Mouse (Mus musculus) hindbrain, embryonic 14.5 days (tissue): ENCODE data around the gene Itgb5. TPM values are rescaled to one million over a fixed set of nuclear protein-coding genes. Genes with fewer than 3 reads are reported as not detected.

ENCODE experiments used
- ATAC-seq: fragments of 200-750 bp; cut with Nextera tagmentation; 2 replicates; pipeline ENCODE4 v1.8.0; 2017; ENCODE audit warnings: moderate number of reproducible peaks, mild to moderate bottlenecking, moderate TSS enrichment, moderate library complexity; ENCODE audit not compliant: low FRiP score
- DNase-seq: peaks from one replicate; pipeline ENCODE4 v3.0.0-alpha.2; 2015; ENCODE audit warnings: low spot score
- H3K27ac ChIP-seq: fragments of 300-500 bp; sonication (generic); 2 replicates; pipeline ENCODE4 v1.5.1; 2014; ENCODE audit warnings: mild to moderate bottlenecking, moderate library complexity
- H3K27me3 ChIP-seq: fragments of 300-500 bp; sonication (generic); 2 replicates; pipeline ENCODE4 v1.6.1; 2014; ENCODE audit warnings: mild to moderate bottlenecking, low read length, mixed read lengths; ENCODE audit not compliant: control insufficient read depth, insufficient read depth
- H3K36me3 ChIP-seq: fragments of 300-500 bp; sonication (generic); replicated peaks from 2 replicates; pipeline ENCODE4 v1.6.1; 2014; ENCODE audit not compliant: control insufficient read depth, insufficient read depth
- H3K4me1 ChIP-seq: fragments of 300-500 bp; sonication (generic); replicated peaks from 2 replicates; pipeline ENCODE4 v1.6.1; 2014; ENCODE audit warnings: antibody characterized with exemption, low read length, mixed read lengths; ENCODE audit not compliant: control insufficient read depth, insufficient read depth
- H3K4me2 ChIP-seq: fragments of 300-500 bp; sonication (generic); replicated peaks from 2 replicates; pipeline ENCODE4 v1.6.1; 2014; ENCODE audit warnings: mild to moderate bottlenecking, moderate library complexity
- H3K4me3 ChIP-seq: fragments of 300-500 bp; sonication (generic); replicated peaks from 2 replicates; pipeline ENCODE4 v1.5.1; 2014; ENCODE audit warnings: mild to moderate bottlenecking, low read length
- H3K9ac ChIP-seq: fragments of 300-500 bp; sonication (generic); 2 replicates; pipeline ENCODE4 v1.6.1; 2014
- H3K9me3 ChIP-seq: fragments of 300-500 bp; sonication (generic); 2 replicates; pipeline ENCODE4 v1.6.1; 2016; ENCODE audit warnings: low read length; ENCODE audit not compliant: control insufficient read depth
- WGBS: fragments of 180-500 bp; shearing (Covaris S2); extraction: QIAGEN DNeasy Blood & Tissue Kit; methylation state at CpG from one replicate; pipeline ENCODE4 v1.1.7; 2014; 5-methylcytosine and 5-hydroxymethylcytosine counted together
- polyA plus RNA-seq: library from polyadenylated mRNA; unstranded; fragments of >200 nt; fragmentation: Nextera tagmentation; extraction: Ambion mirVana; gene quantifications from 2 replicates; pipeline ENCODE4 v1.2.1, GENCODE M21; 2014

Itgb5 gene
- polyA plus RNA-seq, 1 experiment from 2014 or later, result 27.2 TPM

DNA sequence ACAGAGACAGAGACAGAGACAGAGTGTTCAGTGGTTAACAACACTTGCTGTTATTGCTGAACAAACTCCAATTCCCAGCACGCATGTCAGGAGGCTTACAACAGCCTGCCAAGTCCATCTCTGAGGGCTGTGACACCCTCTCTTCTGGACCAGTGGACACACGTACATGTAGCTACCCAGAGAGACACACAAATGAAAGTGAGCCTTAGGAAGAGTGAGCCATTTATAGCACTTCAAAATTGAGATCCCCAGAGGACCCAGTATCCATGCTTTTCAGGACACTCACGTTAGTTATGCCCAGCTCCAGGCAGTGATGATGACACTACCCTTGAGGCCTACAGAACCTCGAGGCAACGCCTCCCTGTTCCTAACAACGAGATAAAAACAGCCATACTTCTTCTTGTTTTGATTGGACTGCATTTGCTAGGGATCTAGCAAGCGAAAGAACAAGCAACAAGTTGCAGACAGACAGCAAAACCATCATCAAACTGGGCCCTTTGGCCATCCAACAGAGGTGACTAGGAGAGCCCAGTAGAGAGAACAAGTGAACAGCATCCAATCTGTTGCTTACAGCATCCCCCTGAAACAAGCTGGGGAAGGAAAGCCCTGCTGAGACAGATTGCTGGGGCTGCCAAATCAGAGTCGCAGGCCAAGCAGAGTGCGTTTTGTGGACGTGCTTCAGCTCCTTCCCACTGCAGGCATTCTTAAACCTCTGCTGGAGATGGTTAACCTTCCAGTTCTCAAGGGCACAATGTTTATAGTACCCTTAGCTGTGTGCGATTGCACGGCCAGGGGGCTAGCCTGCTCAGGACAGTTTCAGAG, 109.1 kb downstream of the Itgb5 start:
- ATAC-seq (no peak), DNase-seq (no peak)
- H3K36me3 ChIP-seq, result no peaks in the 10 kb centered on the region
- H3K9ac ChIP-seq, result no peak overlapping the region
- H3K27me3 ChIP-seq, result no peaks in the 10 kb centered on the region
- H3K9me3 ChIP-seq, result no peaks in the 10 kb centered on the region
- no peak overlapping the region for H3K4me2 ChIP-seq
- no peak overlapping the region for H3K4me3 ChIP-seq
- H3K4me1 ChIP-seq, result peaks cover 30% of the 10 kb centered on the region
- H3K27ac ChIP-seq, result no peak overlapping the region
- 74% methylated on average over 12 of the region's 12 CpGs for WGBS

DNA sequence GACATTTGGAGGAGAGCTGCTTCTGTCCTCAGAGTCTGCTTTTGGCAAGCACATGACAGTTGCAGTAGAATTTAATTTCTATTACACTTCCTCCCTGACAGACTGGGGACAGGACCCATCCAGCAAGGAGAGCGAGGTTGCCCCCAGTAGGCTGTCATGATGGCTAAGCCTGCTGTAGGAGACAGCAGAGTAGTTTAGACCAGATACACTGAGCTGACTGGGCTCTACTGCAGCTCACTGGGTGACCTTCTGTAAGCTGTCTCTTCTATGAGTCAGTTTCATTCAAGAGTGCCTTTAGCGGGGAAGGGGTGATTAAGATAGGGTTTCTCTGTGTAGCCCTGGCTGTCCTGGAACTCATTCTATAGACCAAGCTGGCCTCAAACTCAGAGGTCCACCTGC, 109.7 kb downstream of the Itgb5 start:
- H3K9me3 ChIP-seq, result no peaks in the 10 kb centered on the region
- no peak overlapping the region for H3K27ac ChIP-seq
- no peaks in the 10 kb centered on the region for H3K36me3 ChIP-seq
- no peak for ATAC-seq
- no peak overlapping the region for H3K4me3 ChIP-seq
- peaks cover 28% of the 10 kb centered on the region for H3K4me1 ChIP-seq
- 87% methylated on average over 2 of the region's 2 CpGs for WGBS
- no peak overlapping the region for H3K4me2 ChIP-seq
- H3K27me3 ChIP-seq, result no peaks in the 10 kb centered on the region
- DNase-seq, result no peak
- H3K9ac ChIP-seq, result no peak overlapping the region

DNA sequence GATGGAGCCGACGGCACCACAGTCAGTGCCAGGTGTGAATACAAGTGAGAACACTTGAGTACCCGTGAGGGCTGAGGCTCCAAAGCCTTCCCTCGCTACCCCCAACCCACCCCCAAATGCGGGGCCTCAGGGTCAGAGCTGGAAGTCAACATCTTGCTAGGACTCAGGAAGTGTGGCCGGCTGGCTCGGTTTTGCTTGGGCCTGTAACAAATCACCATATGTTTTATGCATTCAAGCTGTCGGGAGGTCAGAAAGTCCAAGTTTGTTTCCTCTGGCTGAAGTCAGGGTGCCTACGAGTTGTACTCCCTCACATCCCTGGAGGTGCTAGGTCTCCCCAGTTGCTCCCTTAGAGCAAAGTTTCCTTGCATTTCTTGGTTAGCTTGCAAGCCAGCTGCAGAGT, 110.2 kb downstream of the Itgb5 start:
- no peaks in the 10 kb centered on the region for H3K36me3 ChIP-seq
- H3K27me3 ChIP-seq, result no peaks in the 10 kb centered on the region
- no peak overlapping the region for H3K4me2 ChIP-seq
- H3K4me1 ChIP-seq, result peaks cover 24% of the 10 kb centered on the region
- DNase-seq (no peak), ATAC-seq (no peak)
- no peak overlapping the region for H3K9ac ChIP-seq
- no peak overlapping the region for H3K27ac ChIP-seq
- no peak overlapping the region for H3K4me3 ChIP-seq
- no peaks in the 10 kb centered on the region for H3K9me3 ChIP-seq
- WGBS, result 73% methylated on average over 9 of the region's 9 CpGs

DNA sequence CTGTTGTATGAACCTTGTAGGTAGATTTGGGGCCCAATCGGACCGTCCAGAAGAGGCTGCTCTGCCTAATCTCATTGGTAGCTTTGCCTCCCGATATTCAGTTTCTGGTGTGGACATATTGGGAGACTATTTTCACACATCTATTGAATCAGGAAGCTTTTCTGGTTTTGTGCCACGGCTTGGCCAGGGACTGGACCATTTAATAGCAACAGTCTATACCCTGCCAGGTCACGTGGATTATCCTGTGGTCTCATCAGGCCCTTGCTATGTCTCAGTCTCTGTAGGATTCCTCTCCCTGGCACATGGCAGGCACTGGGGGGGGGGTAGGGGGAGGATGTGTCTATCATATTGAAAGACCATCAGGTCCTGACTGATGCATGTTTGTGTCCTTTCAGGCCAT, 110.6 kb downstream of the Itgb5 start:
- ATAC-seq, result no peak
- H3K4me2 ChIP-seq, result no peak overlapping the region
- 90% methylated on average over 5 of the region's 5 CpGs for WGBS

DNA sequence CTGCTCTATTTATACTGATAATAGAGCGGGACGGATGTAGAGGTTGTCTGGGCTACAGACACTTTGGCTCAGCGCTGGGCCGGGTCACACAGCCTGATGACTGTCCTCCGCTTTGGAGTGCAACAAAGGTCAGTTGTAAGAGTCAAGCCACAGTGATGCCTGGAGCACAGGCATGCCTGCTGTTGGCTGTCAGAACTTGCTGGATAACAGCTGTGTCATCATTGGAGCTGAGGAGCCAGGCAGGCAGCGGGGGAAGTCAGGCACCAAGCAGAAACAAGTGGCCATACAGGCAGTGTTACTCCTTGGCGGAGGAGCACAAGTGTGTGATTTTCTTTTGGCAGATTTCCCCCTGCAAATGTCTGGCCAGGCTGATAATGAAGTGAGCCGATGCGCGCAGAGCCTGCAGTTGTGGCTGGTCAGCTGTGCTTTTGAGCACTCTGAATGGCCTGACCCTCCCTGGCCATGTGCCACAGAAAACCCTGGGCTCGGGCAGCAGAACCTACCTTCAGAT, 111.9 kb downstream of the Itgb5 start:
- ATAC-seq (peak; percentile 35), DNase-seq (peak; percentile 64)
- H3K4me2 ChIP-seq, result no peak overlapping the region
- no peak overlapping the region for H3K9ac ChIP-seq
- peak overlapping the region; percentile 45; the same call in 1 of the 2 replicates for H3K27ac ChIP-seq
- H3K9me3 ChIP-seq, result no peaks in the 10 kb centered on the region
- WGBS, result 42% methylated on average over 11 of the region's 11 CpGs
- H3K36me3 ChIP-seq, result no peaks in the 10 kb centered on the region
- no peak overlapping the region for H3K4me3 ChIP-seq
- peaks cover 19% of the 10 kb centered on the region for H3K4me1 ChIP-seq
- no peaks in the 10 kb centered on the region for H3K27me3 ChIP-seq

More for the DNA sequence above, 110.6 kb downstream of the Itgb5 start:
- Histone ChIP-seq H3K4me3 (no peak overlapping the region), H3K9me3 (no peaks in the 10 kb centered on the region), H3K27ac (no peak overlapping the region), H3K27me3 (no peaks in the 10 kb centered on the region), H3K36me3 (no peaks in the 10 kb centered on the region), H3K9ac (no peak overlapping the region), H3K4me1 (peaks cover 19% of the 10 kb centered on the region)
- no peak for DNase-seq

DNA sequence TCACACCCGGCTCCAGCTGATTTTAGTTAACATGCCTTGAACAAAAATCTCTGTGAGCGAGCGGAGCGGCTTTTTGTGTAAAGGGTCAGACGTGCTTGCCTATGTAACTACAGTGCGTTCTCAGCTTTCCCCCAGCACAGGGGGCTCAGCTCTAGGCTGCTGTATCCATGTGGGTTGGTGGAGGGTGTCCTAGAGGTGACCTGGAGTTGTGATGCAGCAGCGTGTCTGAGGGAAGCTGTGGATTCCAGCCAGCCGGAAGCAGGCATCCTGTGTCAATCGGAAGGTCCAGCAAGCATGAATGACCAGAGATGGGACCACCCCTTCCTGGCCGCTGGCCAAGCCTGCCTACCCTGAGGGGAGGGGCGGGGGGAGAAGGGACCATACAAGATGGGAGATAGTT, 112.9 kb downstream of the Itgb5 start:
- no peaks in the 10 kb centered on the region for H3K27me3 ChIP-seq
- peaks cover 19% of the 10 kb centered on the region for H3K4me1 ChIP-seq
- no peak for ATAC-seq
- no peaks in the 10 kb centered on the region for H3K9me3 ChIP-seq
- no peaks in the 10 kb centered on the region for H3K36me3 ChIP-seq
- WGBS, result 54% methylated on average over 11 of the region's 11 CpGs
- H3K9ac ChIP-seq, result no peak overlapping the region
- H3K4me3 ChIP-seq, result no peak overlapping the region
- no peak for DNase-seq
- H3K4me2 ChIP-seq, result no peak overlapping the region
- no peak overlapping the region for H3K27ac ChIP-seq

DNA sequence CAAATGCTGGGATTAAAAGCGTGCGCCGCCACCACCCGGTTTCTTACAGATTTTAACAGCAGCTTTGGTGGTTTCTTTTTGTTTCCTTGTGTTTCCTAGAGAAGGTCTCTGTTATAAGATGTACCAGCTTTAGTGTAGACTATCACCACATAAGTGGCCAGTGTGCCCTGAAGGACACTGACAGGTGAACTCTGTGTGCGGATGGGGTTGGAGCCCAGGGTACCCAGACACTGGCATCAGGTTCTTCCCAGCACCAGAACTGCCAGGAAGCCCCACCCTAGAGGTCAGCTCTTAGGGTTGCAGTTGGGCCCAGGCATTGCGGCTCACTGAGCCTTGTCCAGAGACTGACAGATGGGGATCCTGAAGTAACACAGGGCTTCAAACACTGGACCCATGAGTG, 113.9 kb downstream of the Itgb5 start:
- 97% methylated on average over 6 of the region's 6 CpGs for WGBS
- Histone ChIP-seq H3K4me1 (peaks cover 19% of the 10 kb centered on the region), H3K9me3 (no peaks in the 10 kb centered on the region), H3K4me2 (no peak overlapping the region), H3K9ac (no peak overlapping the region), H3K36me3 (no peaks in the 10 kb centered on the region), H3K27ac (no peak overlapping the region), H3K27me3 (no peaks in the 10 kb centered on the region), H3K4me3 (no peak overlapping the region)
- ATAC-seq (no peak), DNase-seq (no peak)

DNA sequence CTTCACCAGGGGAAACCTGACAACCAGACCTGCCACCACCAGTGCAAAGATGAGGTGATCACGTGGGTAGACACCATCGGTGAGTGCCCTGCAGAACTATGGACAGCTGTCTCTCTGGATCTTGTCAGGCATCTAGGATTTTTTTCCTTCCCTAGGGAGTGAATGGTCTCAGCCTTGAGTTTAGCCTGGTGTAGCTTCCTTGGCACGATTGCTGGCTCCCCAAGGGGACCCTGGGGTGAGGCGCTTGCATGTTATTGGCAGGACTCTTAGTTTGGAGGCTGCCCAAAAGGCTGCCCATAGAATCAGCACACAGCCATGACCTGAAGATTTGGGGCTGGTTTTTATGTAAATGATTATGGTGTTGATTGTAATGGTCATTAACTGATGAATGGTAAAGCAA, 114.7 kb downstream of the Itgb5 start:
- 75% methylated on average over 4 of the region's 4 CpGs for WGBS
- Histone ChIP-seq H3K4me2 (no peak overlapping the region), H3K36me3 (no peaks in the 10 kb centered on the region), H3K27me3 (no peaks in the 10 kb centered on the region), H3K9me3 (no peaks in the 10 kb centered on the region), H3K4me1 (peaks cover 13% of the 10 kb centered on the region), H3K27ac (no peak overlapping the region), H3K9ac (no peak overlapping the region), H3K4me3 (no peak overlapping the region)
- DNase-seq (no peak), ATAC-seq (no peak)

DNA sequence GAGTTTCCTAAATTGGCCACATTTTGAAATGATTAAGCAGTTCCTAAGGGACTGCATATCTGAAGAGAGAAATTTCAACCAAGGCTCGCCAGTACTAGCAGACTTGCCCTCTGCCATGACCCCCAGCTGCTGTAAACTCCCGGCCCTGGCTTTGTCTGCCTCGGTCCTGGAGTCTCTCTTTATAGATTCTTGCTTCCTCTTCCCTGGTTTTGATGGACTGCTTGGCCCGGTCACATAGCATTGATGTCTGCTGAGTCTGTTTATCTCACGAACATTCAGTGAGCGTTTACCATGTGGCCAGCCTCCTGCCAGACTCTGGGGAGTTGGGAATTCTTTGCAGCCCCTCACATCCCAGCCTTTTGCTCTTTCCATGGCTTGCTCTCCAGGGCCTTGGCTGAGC, 115.3 kb downstream of the Itgb5 start:
- ATAC-seq (no peak), DNase-seq (no peak)
- Histone ChIP-seq H3K9ac (no peak overlapping the region), H3K4me1 (peaks cover 12% of the 10 kb centered on the region), H3K27ac (no peak overlapping the region), H3K9me3 (no peaks in the 10 kb centered on the region), H3K4me2 (no peak overlapping the region), H3K4me3 (no peak overlapping the region), H3K36me3 (no peaks in the 10 kb centered on the region), H3K27me3 (no peaks in the 10 kb centered on the region)
- WGBS, result 43% methylated on average over 6 of the region's 6 CpGs
